Mouse (Mus musculus) adrenal gland, postnatal 4 days (tissue): ENCODE data around the gene Syt15. TPM values are rescaled to one million over a fixed set of nuclear protein-coding genes. Genes with fewer than 3 reads are reported as not detected.

Experiments used
- DNase-seq, 2 experiments: peaks; one replicate each; pipeline ENCODE4 v3.0.0; 2021 to 2022; ENCODE audit warnings: low spot score in 2 of 2, mixed read lengths in 2 of 2
- long read RNA-seq, 2 experiments: library from polyadenylated mRNA; stranded (forward); transcript quantifications; one replicate each; pipeline ENCODE4 v2.0.0; 2021
- total RNA-seq, 2 experiments: library from RNA; stranded (reverse); gene quantifications; 2 replicates each; pipeline ENCODE4 v1.2.3; 2021

Syt15 gene
- 1 to 10 TPM; 1.1 to 1.3 TPM for total RNA-seq
- long read RNA-seq, experiment 1 = 0 reads
- long read RNA-seq, experiment 2, partial matches to known transcripts = 0 of 2 reads
- long read RNA-seq, experiment 2, other reads (novel, unspliced or antisense) = 1 of 2 reads

GRCm38 (mm10) chr14:34219295-34219694 is at the start of gene Syt15:
Syt15 (plus strand) TSS chr14:34219595.
- DNase-seq = no peak

- DNase-seq = no peak
Measured at GRCm38 (mm10) chr14:34171107-34171506, 48.3 kb upstream of the Syt15 start.

GRCm38 (mm10) chr14:34179351-34179750 is 40.0 kb upstream of the Syt15 start:
- no peak for DNase-seq

GRCm38 (mm10) chr14:34183101-34183500 is 36.3 kb upstream of the Syt15 start:
- DNase-seq = no peak

- DNase-seq = peak; percentile 37 to 48
Measured at GRCm38 (mm10) chr14:34188629-34189028, 30.8 kb upstream of the Syt15 start.

GRCm38 (mm10) chr14:34190361-34190760 is 29.0 kb upstream of the Syt15 start:
- DNase-seq = no peak

- DNase-seq = no peak
Measured at GRCm38 (mm10) chr14:34193879-34194278, 25.5 kb upstream of the Syt15 start.

- no peak for DNase-seq
Measured at GRCm38 (mm10) chr14:34195466-34195865, 23.9 kb upstream of the Syt15 start.

GRCm38 (mm10) chr14:34196706-34197105 is 22.7 kb upstream of the Syt15 start:
- DNase-seq = no peak

- DNase-seq = no peak
Measured at GRCm38 (mm10) chr14:34200738-34201230, 18.6 kb upstream of the Syt15 start.

- no peak for DNase-seq
Measured at GRCm38 (mm10) chr14:34201231-34202035, 18.0 kb upstream of the Syt15 start, which contains the start of gene Gprin2. Gprin2 (minus strand) TSS chr14:34201653.

- DNase-seq = no peak
Measured at GRCm38 (mm10) chr14:34207996-34208395, 11.4 kb upstream of the Syt15 start.

- DNase-seq = no peak
Measured at GRCm38 (mm10) chr14:34208651-34209050, 10.7 kb upstream of the Syt15 start.

GRCm38 (mm10) chr14:34209080-34209479 is 10.3 kb upstream of the Syt15 start:
- no peak for DNase-seq

- no peak for DNase-seq
Measured at GRCm38 (mm10) chr14:34209942-34210341, 9.5 kb upstream of the Syt15 start.

- DNase-seq = no peak
Measured at GRCm38 (mm10) chr14:34215451-34216127, 3.8 kb upstream of the Syt15 start.

GRCm38 (mm10) chr14:34219786-34220198 is 397 bp downstream of the Syt15 start:
- no peak for DNase-seq

- no peak for DNase-seq
Measured at GRCm38 (mm10) chr14:34220426-34220825, 1.0 kb downstream of the Syt15 start.

- DNase-seq = no peak
Measured at GRCm38 (mm10) chr14:34221416-34222077, 2.2 kb downstream of the Syt15 start.

- DNase-seq = no peak
Measured at GRCm38 (mm10) chr14:34223362-34223898, 4.0 kb downstream of the Syt15 start.

- no peak for DNase-seq
Measured at GRCm38 (mm10) chr14:34225986-34226385, 6.6 kb downstream of the Syt15 start.
